Mouse (Mus musculus) heart, adult 8-10 months (tissue): ENCODE data around the gene Tmem110. TPM values are rescaled to one million over a fixed set of nuclear protein-coding genes. Genes with fewer than 3 reads are reported as not detected.

ENCODE experiments used
- DNase-seq: peaks from one replicate; pipeline ENCODE4 v3.0.0; 2022; ENCODE audit warnings: low spot score
- total RNA-seq, 4 experiments: library from RNA; stranded (reverse); gene quantifications; 2 replicates each; pipeline ENCODE4 v1.2.4; 2022

Tmem110 gene
- total RNA-seq, 4 experiments from 2014 or later, result 6.6 to 11.0 (median 10.0) TPM

GRCm38 (mm10) chr14:30862368-30862767 is 37.0 kb downstream of the Tmem110 start:
- no peak for DNase-seq

- no peak for DNase-seq
Observed at GRCm38 (mm10) chr14:30865311-30865710, 39.9 kb downstream of the Tmem110 start.

- DNase-seq, result peak; percentile 76
Observed at GRCm38 (mm10) chr14:30867042-30867441, 41.7 kb downstream of the Tmem110 start.

- no peak for DNase-seq
Observed at GRCm38 (mm10) chr14:30868826-30869225, 43.4 kb downstream of the Tmem110 start.

GRCm38 (mm10) chr14:30869391-30869801 is 44.0 kb downstream of the Tmem110 start:
- DNase-seq, result peak; percentile 72

GRCm38 (mm10) chr14:30870206-30871147 is 45.1 kb downstream of the Tmem110 start:
- DNase-seq, result peak; percentile 51

GRCm38 (mm10) chr14:30874095-30874700 is 48.8 kb downstream of the Tmem110 start:
- no peak for DNase-seq

- DNase-seq, result no peak
Observed at GRCm38 (mm10) chr14:30875130-30875865, 49.9 kb downstream of the Tmem110 start.

GRCm38 (mm10) chr14:30875955-30876354 is 50.6 kb downstream of the Tmem110 start:
- DNase-seq, result no peak

- no peak for DNase-seq
Observed at GRCm38 (mm10) chr14:30876451-30876850, 51.1 kb downstream of the Tmem110 start.

GRCm38 (mm10) chr14:30877827-30878226 is 52.4 kb downstream of the Tmem110 start:
- no peak for DNase-seq

GRCm38 (mm10) chr14:30878958-30879571 is 53.7 kb downstream of the Tmem110 start, which contains the start of gene Mustn1:
Gene Mustn1, plus strand, starts transcription at chr14:30879200.
- DNase-seq, result peak; percentile 85

GRCm38 (mm10) chr14:30879794-30880193 is 54.4 kb downstream of the Tmem110 start:
- DNase-seq, result no peak

- no peak for DNase-seq
Observed at GRCm38 (mm10) chr14:30880251-30880650, 54.9 kb downstream of the Tmem110 start.

- peak; percentile 78 for DNase-seq
Observed at GRCm38 (mm10) chr14:30880811-30881717, 55.7 kb downstream of the Tmem110 start.

- DNase-seq, result no peak
Observed at GRCm38 (mm10) chr14:30881718-30882108, 56.3 kb downstream of the Tmem110 start.

- no peak for DNase-seq
Observed at GRCm38 (mm10) chr14:30885298-30885697, 59.9 kb downstream of the Tmem110 start.

GRCm38 (mm10) chr14:30886204-30886603 is 60.8 kb downstream of the Tmem110 start, which contains the start of gene Itih4:
Gene Itih4, plus strand, starts transcription at chr14:30886476.
- no peak for DNase-seq

GRCm38 (mm10) chr14:30888271-30888732 is 62.9 kb downstream of the Tmem110 start:
- peak; percentile 50 for DNase-seq

GRCm38 (mm10) chr14:30899972-30900371 is 74.6 kb downstream of the Tmem110 start:
- no peak for DNase-seq
